Mouse (Mus musculus): ENCODE data around the gene 9630041A04Rik.

9630041A04Rik gene

DNA sequence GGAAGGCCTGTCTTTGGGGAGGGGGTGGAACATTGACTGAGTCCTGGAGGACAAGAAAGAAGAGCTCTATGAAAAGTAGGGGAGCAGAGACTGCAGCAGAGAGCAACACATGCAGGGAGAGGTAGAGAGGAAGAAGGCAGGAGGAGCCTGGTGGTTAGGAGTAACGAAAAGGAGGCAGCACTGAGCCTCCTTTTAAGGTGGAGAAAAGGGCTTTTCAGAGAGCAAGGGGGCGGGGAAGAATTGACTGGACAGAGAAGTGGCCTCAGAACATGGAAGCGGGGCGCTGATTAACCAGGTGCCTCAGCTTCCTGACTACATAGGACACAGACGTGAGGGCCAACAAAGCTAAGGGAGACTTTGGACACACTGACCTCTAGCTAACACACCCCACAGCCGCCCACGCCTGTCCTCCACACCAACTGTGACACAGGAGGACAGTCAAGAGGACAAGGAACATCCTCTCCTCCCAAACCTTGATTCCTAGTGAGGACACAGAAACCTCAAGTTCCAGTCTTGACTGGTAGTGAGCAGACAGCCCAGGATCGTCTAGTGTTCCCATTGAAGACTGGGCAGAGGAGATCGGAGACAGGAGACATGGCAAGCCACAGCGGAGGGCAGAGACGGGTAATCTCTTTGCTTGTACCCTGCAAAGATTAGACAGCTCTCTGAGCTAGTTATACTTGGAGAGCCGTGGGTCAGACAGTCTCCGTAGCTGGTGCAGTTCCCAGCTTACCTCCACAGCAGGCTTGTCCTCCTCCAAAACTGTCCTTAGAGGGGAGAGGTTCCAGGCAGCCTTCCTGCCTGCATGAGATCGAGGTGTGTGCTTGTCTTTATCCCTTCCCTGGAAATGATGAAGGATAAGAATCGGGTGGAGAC lies at the start of gene 9630041A04Rik:
Gene 9630041A04Rik (plus strand): TSS at position 246 of the 876 bp plus-strand sequence.
- in situ Hi-C loops (cut with MboI, MseI) = no loop called here

- in situ Hi-C loops (cut with MboI, MseI) = no loop called here
Observed at GRCm38 (mm10) chr9:101823896-101824295, 37.7 kb upstream of the 9630041A04Rik start.

DNA sequence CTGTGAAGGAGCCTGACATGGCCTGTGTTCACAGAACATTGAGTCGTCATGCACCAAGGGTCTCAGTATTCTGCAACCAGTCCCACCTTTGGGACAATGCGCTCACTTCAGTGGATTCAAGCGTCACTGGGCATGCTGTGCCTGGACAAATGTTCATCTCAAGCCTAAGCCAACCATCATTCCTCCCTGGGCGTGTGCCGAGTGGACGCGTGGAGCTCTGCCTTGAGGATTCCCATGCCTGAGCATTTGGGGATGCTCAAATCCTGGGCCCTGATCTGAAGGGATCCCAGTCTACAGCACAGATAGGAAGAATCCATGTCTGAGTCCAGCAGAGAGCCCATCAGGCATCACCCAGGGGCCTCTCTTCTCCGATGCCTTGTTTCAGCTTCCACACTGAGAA lies 36.0 kb upstream of the 9630041A04Rik start:
- in situ Hi-C loops (cut with MboI, MseI) = no loop called here

DNA sequence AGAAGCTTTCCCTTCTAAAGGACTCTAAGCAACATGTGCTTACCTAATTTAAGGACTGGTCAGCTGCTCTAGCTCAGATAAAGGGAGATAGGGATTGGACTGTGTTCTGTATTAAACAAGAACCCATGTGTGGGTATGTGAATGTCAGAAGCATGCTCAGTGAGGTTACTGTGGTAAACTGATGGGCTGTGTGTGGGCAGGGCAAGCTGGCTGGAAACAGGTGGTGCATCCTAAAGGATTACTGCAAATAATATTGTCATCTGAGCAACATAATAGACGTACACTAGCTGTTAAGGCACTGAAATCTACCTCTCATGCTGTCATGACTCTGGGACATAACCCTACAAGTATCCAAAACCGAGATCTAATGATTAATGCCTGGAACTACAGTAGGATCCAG lies 28.0 kb upstream of the 9630041A04Rik start:
- in situ Hi-C loops (cut with MboI, MseI) = no loop called here

GRCm38 (mm10) chr9:101841101-101841500 lies 20.5 kb upstream of the 9630041A04Rik start:
- in situ Hi-C loops (cut with MboI, MseI) = no loop called here

- in situ Hi-C loops (cut with MboI, MseI) = no loop called here
Observed at GRCm38 (mm10) chr9:101843893-101844292, 17.7 kb upstream of the 9630041A04Rik start.

DNA sequence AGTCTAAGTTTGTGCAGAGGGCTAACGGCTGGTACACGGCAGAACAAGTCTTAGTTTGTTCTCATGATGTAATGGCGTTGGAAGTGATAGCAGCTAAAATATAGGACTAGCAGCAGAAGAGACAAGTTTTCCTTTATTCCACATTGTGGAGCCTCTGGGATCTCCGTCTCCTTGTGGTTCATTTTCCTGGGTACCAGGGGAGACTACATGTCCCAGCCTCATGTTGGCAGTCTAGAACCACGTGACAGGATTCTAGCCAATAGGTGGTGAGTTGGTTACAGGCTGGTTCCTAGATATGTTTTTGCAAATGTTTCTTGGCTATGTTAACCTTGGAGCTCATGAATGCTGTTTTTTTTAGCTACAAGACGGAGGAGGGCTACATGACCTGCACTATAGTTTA lies 15.9 kb upstream of the 9630041A04Rik start:
- in situ Hi-C loops (cut with MboI, MseI) = no loop called here

GRCm38 (mm10) chr9:101862481-101863065 lies 932 bp downstream of the 9630041A04Rik start:
- in situ Hi-C loops (cut with MboI, MseI) = no loop called here

GRCm38 (mm10) chr9:101863130-101863529 lies 1.5 kb downstream of the 9630041A04Rik start:
- in situ Hi-C loops (cut with MboI, MseI) = no loop called here

- in situ Hi-C loops (cut with MboI, MseI) = no loop called here
Observed at GRCm38 (mm10) chr9:101868593-101868992, 7.0 kb downstream of the 9630041A04Rik start.

DNA sequence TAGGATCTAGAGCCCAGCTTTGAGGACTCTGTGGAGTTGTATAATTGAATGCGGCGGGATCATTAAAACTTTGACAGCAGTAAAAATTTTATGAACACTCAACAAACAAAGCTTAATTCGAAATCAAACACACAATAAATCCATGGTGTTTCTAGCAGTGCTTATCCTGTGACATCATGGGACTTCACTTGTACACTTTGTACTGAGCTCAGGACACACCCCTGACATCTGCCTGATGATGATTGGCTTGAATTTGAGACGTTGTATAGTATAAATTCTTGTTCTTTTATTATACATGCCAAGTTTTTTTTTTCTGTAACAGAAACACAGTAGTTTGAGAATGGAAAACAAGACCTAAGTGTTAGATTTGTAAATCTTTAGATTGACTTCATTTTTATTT lies 8.4 kb downstream of the 9630041A04Rik start:
- in situ Hi-C loops (cut with MboI, MseI) = no loop called here

DNA sequence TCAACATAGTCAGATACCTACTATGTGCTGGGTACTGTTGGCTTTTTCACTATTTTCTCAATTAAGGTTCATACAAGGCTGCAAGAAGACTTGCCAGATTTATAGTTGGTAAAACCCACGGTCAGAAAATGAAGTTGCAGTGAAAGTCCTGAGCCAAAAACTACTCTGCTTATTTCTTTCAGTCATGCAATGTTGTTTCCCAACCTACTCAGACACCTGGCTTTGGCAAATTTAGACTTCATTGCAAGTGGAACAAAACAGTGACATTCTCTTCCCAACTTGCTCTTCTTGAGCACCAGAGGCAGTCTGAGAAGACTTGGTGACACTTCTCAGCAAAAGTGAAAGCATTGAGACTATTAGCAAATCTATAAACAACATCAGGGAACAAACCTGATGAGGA lies 13.7 kb downstream of the 9630041A04Rik start:
- in situ Hi-C loops (cut with MboI, MseI) = no loop called here

DNA sequence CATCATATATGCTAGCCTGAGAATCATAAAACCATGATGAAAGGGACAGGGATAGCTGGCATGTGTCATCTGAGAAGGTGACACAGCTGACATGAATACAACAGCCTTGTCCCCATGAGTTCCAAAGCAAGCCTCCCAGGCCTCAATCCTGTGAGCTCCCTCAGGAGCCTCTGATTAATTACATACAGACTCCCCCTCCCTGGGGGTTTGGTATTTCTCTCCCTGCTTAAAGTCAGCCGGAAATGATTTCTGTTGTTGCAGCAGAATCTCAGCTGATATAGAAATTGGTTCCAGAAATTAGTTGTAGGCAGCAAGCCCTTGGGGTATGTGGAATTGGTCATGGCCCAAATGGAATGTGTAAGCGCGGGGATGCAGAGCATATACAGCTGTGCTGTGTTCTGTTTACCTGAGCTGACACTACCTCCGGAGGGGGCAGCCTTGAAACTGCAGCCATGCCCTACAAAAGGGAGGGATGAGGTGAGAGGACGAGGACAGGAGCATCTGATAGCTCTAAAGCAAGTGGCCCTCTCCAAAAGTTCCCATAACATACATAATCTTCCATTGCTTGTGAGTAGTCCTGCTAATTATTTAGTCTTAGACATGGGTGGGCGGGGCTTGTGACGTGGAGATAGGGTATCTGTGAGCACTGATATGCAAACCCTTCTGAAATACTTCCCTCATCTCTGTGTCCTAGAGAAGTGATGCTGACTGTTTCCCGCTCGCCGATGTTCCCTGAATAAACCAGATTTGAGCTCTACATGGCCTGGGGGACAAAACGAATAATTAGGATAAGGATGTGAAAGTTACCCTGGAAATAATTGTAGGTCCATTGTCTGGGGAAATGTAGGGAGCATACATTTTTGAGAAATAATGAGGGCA lies 15.7 kb downstream of the 9630041A04Rik start:
- in situ Hi-C loops (cut with MboI, MseI) = no loop called here

DNA sequence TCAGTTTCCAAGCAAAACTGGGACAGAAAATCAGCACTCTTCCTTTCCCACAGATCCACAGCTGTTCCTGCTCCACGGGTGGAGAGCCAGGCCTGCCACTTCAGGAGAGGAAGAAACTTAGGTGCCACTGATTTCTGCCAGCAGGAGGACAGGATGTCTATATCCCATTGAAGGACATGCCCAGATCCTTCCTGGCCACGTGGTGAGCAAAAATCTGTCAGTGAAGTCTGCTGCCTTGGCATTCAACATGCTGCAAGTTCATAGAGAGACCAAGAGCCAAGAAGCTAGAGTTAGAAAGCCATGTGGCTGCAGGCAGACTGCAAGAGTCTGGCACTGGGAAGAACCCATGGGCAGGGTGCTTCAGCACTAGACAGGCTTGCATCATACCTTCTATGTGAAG lies 21.7 kb downstream of the 9630041A04Rik start:
- in situ Hi-C loops (cut with MboI, MseI) = no loop called here

DNA sequence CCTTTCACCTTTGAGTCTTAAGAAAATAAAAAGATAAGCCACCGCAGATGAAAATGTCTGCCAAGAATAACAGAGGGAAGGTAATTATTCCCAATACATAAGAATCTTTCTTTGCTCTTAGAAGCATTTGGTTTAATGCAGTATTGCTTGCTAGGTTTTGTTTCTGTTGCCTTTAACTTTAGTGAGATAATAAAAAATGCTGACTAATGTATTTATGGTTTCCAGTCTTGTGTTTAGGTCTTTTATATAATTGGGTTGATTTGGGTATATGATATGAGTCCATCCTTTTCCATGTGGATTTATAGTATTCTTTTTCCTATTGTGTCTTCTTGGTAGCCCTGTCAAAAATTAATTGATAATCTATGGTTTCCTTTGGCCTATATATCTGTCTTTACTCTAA lies 36.2 kb downstream of the 9630041A04Rik start:
- in situ Hi-C loops (cut with MboI, MseI) = no loop called here

DNA sequence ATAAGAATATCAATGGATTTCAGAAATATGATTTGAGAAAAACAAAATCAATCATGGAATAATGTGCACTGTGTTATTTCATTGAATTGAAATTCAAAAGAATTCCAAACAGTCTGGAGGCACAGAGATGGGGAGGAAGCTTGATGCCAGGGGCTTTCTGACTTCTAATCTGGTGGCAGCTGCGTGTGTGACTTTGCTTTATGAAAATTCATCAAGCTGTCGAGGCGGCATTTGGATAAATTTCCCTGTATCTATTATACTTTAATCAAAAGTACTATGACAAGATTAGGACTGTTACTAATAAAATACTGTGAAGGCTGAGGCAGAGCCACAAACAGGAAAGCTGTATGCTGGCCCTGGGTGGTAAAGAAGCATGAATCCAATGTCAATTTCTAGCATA lies 41.8 kb downstream of the 9630041A04Rik start:
- in situ Hi-C loops (cut with MboI, MseI) = no loop called here

- in situ Hi-C loops (cut with MboI, MseI) = no loop called here
Observed at GRCm38 (mm10) chr9:101907747-101908255, 46.2 kb downstream of the 9630041A04Rik start.

DNA sequence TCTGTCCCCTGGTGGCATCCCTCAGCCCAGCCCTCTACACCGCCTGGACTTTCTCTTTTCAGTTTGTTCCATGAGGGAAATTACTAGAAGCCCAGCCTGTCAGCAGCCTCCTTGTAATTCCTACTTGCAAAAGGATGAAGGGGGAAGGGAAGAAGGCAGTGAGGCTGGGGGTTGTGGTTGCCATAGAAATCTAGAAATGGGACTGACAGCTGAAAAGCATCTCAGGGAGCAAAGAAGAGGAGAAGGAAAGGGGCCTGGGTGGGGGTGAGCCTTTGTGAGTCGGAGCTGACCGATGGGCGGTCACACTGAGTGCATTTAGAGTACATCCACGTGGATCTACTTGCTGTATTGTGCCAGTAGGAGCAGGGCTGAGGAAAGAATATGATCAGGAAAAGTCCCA lies 47.2 kb downstream of the 9630041A04Rik start:
- in situ Hi-C loops (cut with MboI, MseI) = no loop called here

DNA sequence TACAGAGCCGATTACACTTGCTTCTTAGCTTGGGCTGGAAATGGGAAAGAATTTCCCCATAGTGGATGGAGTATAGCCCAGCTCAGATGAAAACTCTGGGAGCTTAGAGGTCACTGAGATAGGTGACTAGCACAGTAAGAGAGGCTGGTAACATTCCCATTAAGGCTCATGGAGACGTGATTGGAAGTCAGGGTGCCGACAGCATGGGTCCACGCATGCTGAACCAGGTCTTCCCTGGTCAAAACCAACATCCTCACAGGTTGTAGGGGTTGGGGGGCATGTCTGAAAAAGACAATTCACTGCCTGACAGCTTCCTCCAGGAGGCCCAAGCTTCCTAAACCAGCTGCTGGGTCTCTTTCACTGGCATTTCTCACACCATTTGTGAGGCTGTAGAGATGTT lies 47.9 kb downstream of the 9630041A04Rik start:
- in situ Hi-C loops (cut with MboI, MseI) = no loop called here

- in situ Hi-C loops (cut with MboI, MseI) = no loop called here
Observed at GRCm38 (mm10) chr9:101911176-101911866, 49.7 kb downstream of the 9630041A04Rik start.

DNA sequence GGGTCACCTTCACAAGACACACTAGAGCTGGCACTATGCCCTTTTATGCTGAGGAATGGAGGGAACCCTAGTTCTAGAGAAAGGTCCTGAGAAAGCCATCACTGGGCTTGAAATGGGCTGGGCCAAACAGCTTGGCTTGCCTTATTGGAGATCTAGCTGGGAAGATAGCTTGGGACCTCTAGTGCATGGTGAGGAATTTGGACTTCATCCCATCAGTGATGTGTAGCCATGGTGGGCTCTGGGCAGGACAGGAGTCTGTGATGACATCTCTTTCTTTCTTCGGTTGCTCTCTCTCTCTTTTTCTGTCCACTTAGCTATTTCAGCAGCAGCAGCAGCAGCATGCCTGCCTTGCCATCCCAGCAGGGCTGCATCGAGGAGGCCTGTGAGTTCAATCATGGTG lies 53.4 kb downstream of the 9630041A04Rik start:
- in situ Hi-C loops (cut with MboI, MseI) = no loop called here

All from T-helper 17 cell (primary cell).